Mouse (Mus musculus) gastrocnemius, adult 2 months (tissue): ENCODE data around the gene Atp1a4. TPM values are rescaled to one million over a fixed set of nuclear protein-coding genes. Genes with fewer than 3 reads are reported as not detected.
A peak's percentile ranks its signal among the peaks of the same experiment; 100 is the strongest.

Experiments used
- DNase-seq: peaks from one replicate; pipeline ENCODE4 v3.0.0; 2022
- H3K27ac ChIP-seq: fragments of 200-600 bp; 2 replicates; pipeline ENCODE4 v1.8.1; 2022; ENCODE audit warnings: mild to moderate bottlenecking
- H3K4me3 ChIP-seq: fragments of 200-600 bp; 2 replicates; pipeline ENCODE4 v1.8.1; 2022; ENCODE audit warnings: mild to moderate bottlenecking, moderate library complexity
- CTCF ChIP-seq: fragments of 200-600 bp; IDR thresholded peaks from 2 replicates; pipeline ENCODE4 v1.8.1; 2022; ENCODE audit warnings: antibody characterized with exemption, mild to moderate bottlenecking, moderate library complexity
- intact Hi-C: fragments of 180-260 bp; cut with DNase I; formaldehyde crosslinking; loops from one replicate; pipeline ENCODE4 v1.15.1; 2025
- long read RNA-seq, 2 experiments: library from polyadenylated mRNA; stranded (forward); transcript quantifications; one replicate each; pipeline ENCODE4 v2.0.0; 2021
- total RNA-seq, 2 experiments: library from RNA; stranded (reverse); gene quantifications; 2 replicates each; pipeline ENCODE4 v1.2.3; 2021

The Atp1a4 gene
- under 1 TPM; 0.20 to 0.43 TPM for total RNA-seq
- long read RNA-seq, experiment 1 = 0 reads
- long read RNA-seq, experiment 2 = 0 reads

GRCm38 (mm10) chr1:172258314-172258713, at the start of gene Atp1a4:
Gene Atp1a4, minus strand, starts transcription at chr1:172258414.
- Histone ChIP-seq H3K4me3 (no peak within 1 kb of the TSS), H3K27ac (no peak within 1 kb of the TSS)
- no peak for DNase-seq
- intact Hi-C loops = no loop called here
- no peak for TF ChIP-seq CTCF

- no peak for DNase-seq
- intact Hi-C loops = loop anchor here (5.0 kb wide), 1 partner anchor 56 kb away; no protein-coding TSS in a partner anchor
- Histone ChIP-seq H3K27ac (peak overlapping the region; percentile 57), H3K4me3 (no peak overlapping the region)
- no peak for TF ChIP-seq CTCF
Observed at GRCm38 (mm10) chr1:172307936-172308335, 49.7 kb upstream of the Atp1a4 start.

GRCm38 (mm10) chr1:172306885-172307284, 48.7 kb upstream of the Atp1a4 start:
- Histone ChIP-seq H3K4me3 (no peak overlapping the region), H3K27ac (peak overlapping the region; percentile 62; the same call in 1 of the 2 replicates)
- no peak for DNase-seq
- no peak for TF ChIP-seq CTCF
- intact Hi-C loops = loop anchor here (5.0 kb wide), 1 partner anchor 55 kb away; no protein-coding TSS in a partner anchor

GRCm38 (mm10) chr1:172306196-172306595, 48.0 kb upstream of the Atp1a4 start:
- TF ChIP-seq CTCF = no peak
- Histone ChIP-seq H3K4me3 (no peak overlapping the region), H3K27ac (peak overlapping the region; percentile 46; the same call in 1 of the 2 replicates)
- intact Hi-C loops = loop anchor here (5.0 kb wide), 1 partner anchor 54 kb away; no protein-coding TSS in a partner anchor
- DNase-seq = no peak

- peak overlapping the region; percentile 46; the same call in 1 of the 2 replicates for H3K27ac ChIP-seq
- DNase-seq = no peak
- no peak overlapping the region for H3K4me3 ChIP-seq
- peak; percentile 45 for TF ChIP-seq CTCF
- intact Hi-C loops = loop anchor here (5.0 kb wide), 1 partner anchor 53 kb away; no protein-coding TSS in a partner anchor
Observed at GRCm38 (mm10) chr1:172305635-172306034, 47.4 kb upstream of the Atp1a4 start.

- intact Hi-C loops = loop anchor here (5.0 kb wide), 1 partner anchor 53 kb away; no protein-coding TSS in a partner anchor
- no peak for DNase-seq
- Histone ChIP-seq H3K27ac (peak overlapping the region; percentile 46; the same call in 1 of the 2 replicates), H3K4me3 (no peak overlapping the region)
- TF ChIP-seq CTCF = no peak
Observed at GRCm38 (mm10) chr1:172305153-172305552, 46.9 kb upstream of the Atp1a4 start.

- TF ChIP-seq CTCF = no peak
- no peak overlapping the region; the same call in 1 of the 2 replicates for H3K27ac ChIP-seq
- no peak for DNase-seq
- intact Hi-C loops = no loop called here
- H3K4me3 ChIP-seq = no peak overlapping the region
Observed at GRCm38 (mm10) chr1:172304443-172304842, 46.2 kb upstream of the Atp1a4 start.

GRCm38 (mm10) chr1:172302851-172303250, 44.6 kb upstream of the Atp1a4 start:
- Histone ChIP-seq H3K27ac (peak overlapping the region; percentile 98), H3K4me3 (peak overlapping the region; percentile 19; the same call in 1 of the 2 replicates)
- intact Hi-C loops = no loop called here
- peak; percentile 49 for DNase-seq
- no peak for TF ChIP-seq CTCF

GRCm38 (mm10) chr1:172302311-172302710, 44.1 kb upstream of the Atp1a4 start:
- TF ChIP-seq CTCF = no peak
- Histone ChIP-seq H3K4me3 (peak overlapping the region; percentile 19; the same call in 1 of the 2 replicates), H3K27ac (peak overlapping the region; percentile 98)
- peak; percentile 67 for DNase-seq
- intact Hi-C loops = no loop called here

GRCm38 (mm10) chr1:172301180-172301579, 43.0 kb upstream of the Atp1a4 start:
- no peak for TF ChIP-seq CTCF
- peak overlapping the region; percentile 41 for H3K4me3 ChIP-seq
- H3K27ac ChIP-seq = peak overlapping the region; percentile 98
- intact Hi-C loops = no loop called here
- DNase-seq = peak; percentile 34

- TF ChIP-seq CTCF = peak; percentile 49
- Histone ChIP-seq H3K4me3 (peak overlapping the region; percentile 41), H3K27ac (peak overlapping the region; percentile 98)
- DNase-seq = peak; percentile 89
- intact Hi-C loops = no loop called here
Observed at GRCm38 (mm10) chr1:172300247-172300646, 42.0 kb upstream of the Atp1a4 start.

GRCm38 (mm10) chr1:172299528-172299927, 41.3 kb upstream of the Atp1a4 start:
- Histone ChIP-seq H3K27ac (peak overlapping the region; percentile 98), H3K4me3 (peak overlapping the region; percentile 41)
- peak; percentile 52 for DNase-seq
- intact Hi-C loops = loop anchor here (5.0 kb wide), 1 partner anchor 82 kb away; the partner anchor contains the start of gene Casq1
- no peak for TF ChIP-seq CTCF
